10 mouse cellular contexts compared by ENCODE assay signal in the genomic region with DNA sequence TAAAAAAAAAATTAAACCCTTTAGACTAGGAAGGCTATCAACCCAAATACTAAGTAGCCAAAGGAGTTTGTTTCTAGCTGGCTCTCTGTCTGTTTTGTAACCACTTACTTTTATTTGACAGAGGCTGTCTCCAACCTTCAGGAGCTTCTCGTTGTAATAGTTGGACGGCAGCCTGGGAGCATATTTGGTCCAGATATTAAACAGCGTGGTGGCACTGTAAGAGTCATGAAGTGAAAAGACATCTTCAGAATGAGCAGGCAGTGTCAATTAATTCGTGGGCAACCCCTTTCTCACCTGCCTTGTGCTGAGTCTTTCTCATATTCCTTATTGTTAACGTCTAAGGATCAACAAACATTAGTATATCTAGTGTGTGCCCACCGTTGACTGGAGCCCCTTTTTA. TPM values are rescaled to one million over a fixed set of nuclear protein-coding genes. Genes with fewer than 3 reads are reported as not detected.
DNase-seq lines count a peak whose midpoint lies in the region; ATAC-seq and TF ChIP-seq lines count a peak whose summit lies in the region.
"Had no signal": no experiment of that assay in that cellular context is flagged by ENCODE, and none has a peak within 500 bp of the region (broad histone marks: within the 10 kb centered on the region; RNA-seq: fewer than 3 reads in every experiment).

No protein-coding gene starts in this region.

- DNase-seq in heart, embryonic 10.5 days (ENCODE audit: low spot score): no peak
- DNase-seq in heart, postnatal 4 days: no peak
- DNase-seq in left cerebral cortex, adult 2 months (ENCODE audit: extremely low spot score in 1 of 2, low spot score in 2 of 2): no peak
- DNase-seq in left cerebral cortex, adult 11 months (ENCODE audit: low spot score): no peak
- DNase-seq in cerebellum, adult 9-10 months: no peak
- DNase-seq in midbrain, embryonic 14.5 days: no peak
- DNase-seq: B cell, adult 2 months; right cerebral cortex, postnatal 14 days had no signal

- no peak for TF ChIP-seq POLR2A in bone marrow, adult 2 months (IDR thresholded peaks at IDR 0.05; ENCODE audit: borderline replicate concordance, control insufficient read depth, low read depth, low read length)

- H3K36me3 ChIP-seq in heart, embryonic 10.5 days: no peaks in the 10 kb centered on the region
- H3K36me3 ChIP-seq in liver, embryonic 15.5 days (replicated peaks): no peaks in the 10 kb centered on the region
- no peaks in the 10 kb centered on the region for H3K36me3 ChIP-seq in midbrain, embryonic 14.5 days (ENCODE audit: control insufficient read depth, insufficient read depth, low read length)

- peak overlapping the region; percentile 76; the same call in 1 of the 2 replicates for H3K27ac ChIP-seq in heart, embryonic 10.5 days
- peak overlapping the region; percentile 92 for H3K27ac ChIP-seq in left cerebral cortex, adult 2 months
- peak overlapping the region; percentile 12; the same call in 1 of the 2 replicates for H3K27ac ChIP-seq in bone marrow, adult 2 months (ENCODE audit: control insufficient read depth, insufficient read depth, low read depth, low read length, poor library complexity)
- peak overlapping the region; percentile 79 for H3K27ac ChIP-seq in liver, embryonic 15.5 days (replicated peaks)
- no peak overlapping the region for H3K27ac ChIP-seq in midbrain, embryonic 14.5 days (replicated peaks; ENCODE audit: low read depth, low read length)

- H3K9me3 ChIP-seq in heart, embryonic 10.5 days: no peaks in the 10 kb centered on the region
- H3K9me3 ChIP-seq in liver, embryonic 15.5 days (replicated peaks): no peaks in the 10 kb centered on the region
- H3K9me3 ChIP-seq in midbrain, embryonic 14.5 days (ENCODE audit: control insufficient read depth, low read length): no peaks in the 10 kb centered on the region

- WGBS in heart, embryonic 10.5 days: 76% methylated on average over 6 of the region's 6 CpGs
- 29% methylated on average over 6 of the region's 6 CpGs for WGBS in bone marrow, adult 2 months
- WGBS in liver, embryonic 15.5 days (ENCODE audit: insufficient replicate concordance): 30% methylated on average over 6 of the region's 6 CpGs
- WGBS in midbrain, embryonic 14.5 days: 86% methylated on average over 6 of the region's 6 CpGs

- H3K27me3 ChIP-seq in heart, embryonic 10.5 days (ENCODE audit: insufficient read depth, poor library complexity, severe bottlenecking): no peaks in the 10 kb centered on the region
- H3K27me3 ChIP-seq in liver, embryonic 15.5 days: no peaks in the 10 kb centered on the region
- no peaks in the 10 kb centered on the region for H3K27me3 ChIP-seq in midbrain, embryonic 14.5 days (ENCODE audit: control insufficient read depth, insufficient read depth, low read length)

- H3K9ac ChIP-seq in liver, embryonic 15.5 days: peak overlapping the region; percentile 35; the same call in 1 of the 2 replicates
- no peak overlapping the region for H3K9ac ChIP-seq in midbrain, embryonic 14.5 days (replicated peaks; ENCODE audit: low read length)

- ATAC-seq in liver, embryonic 15.5 days (ENCODE audit: insufficient read depth): no peak
- ATAC-seq in midbrain, embryonic 14.5 days (ENCODE audit: low FRiP score, low TSS enrichment): no peak

- TF ChIP-seq CTCF in left cerebral cortex, adult 2 months (IDR thresholded peaks at IDR 0.05): no peak
- TF ChIP-seq CTCF in bone marrow, adult 2 months (IDR thresholded peaks at IDR 0.05; ENCODE audit: control insufficient read depth, insufficient read depth, low read length): no peak

- peak overlapping the region; percentile 64 for H3K4me2 ChIP-seq in liver, embryonic 15.5 days
- no peak overlapping the region for H3K4me2 ChIP-seq in midbrain, embryonic 14.5 days (ENCODE audit: low read length)

- intact Hi-C loops in left cerebral cortex, adult 2 months (cut with DNase I): loop anchor here (10.0 kb wide), 1 partner anchor 205 kb away; no protein-coding TSS in a partner anchor

- H3K4me3 ChIP-seq in heart, embryonic 10.5 days: no peak overlapping the region
- no peak overlapping the region for H3K4me3 ChIP-seq in left cerebral cortex, adult 2 months
- H3K4me3 ChIP-seq in bone marrow, adult 2 months (replicated peaks; ENCODE audit: control insufficient read depth, low read depth, low read length): no peak overlapping the region
- H3K4me3 ChIP-seq in liver, embryonic 15.5 days (replicated peaks): no peak overlapping the region
- H3K4me3 ChIP-seq in midbrain, embryonic 14.5 days (replicated peaks; ENCODE audit: low read depth, low read length): no peak overlapping the region

- peaks cover 9% of the 10 kb centered on the region for H3K4me1 ChIP-seq in heart, embryonic 10.5 days
- peaks cover 3% of the 10 kb centered on the region for H3K4me1 ChIP-seq in bone marrow, adult 2 months (ENCODE audit: control insufficient read depth, insufficient read depth, low read length)
- H3K4me1 ChIP-seq in liver, embryonic 15.5 days (replicated peaks): peaks cover 42% of the 10 kb centered on the region
- no peaks in the 10 kb centered on the region for H3K4me1 ChIP-seq in midbrain, embryonic 14.5 days (ENCODE audit: control insufficient read depth, insufficient read depth, low read length)

RNA-seq across cellular contexts. Expression of a gene that starts 11.7 kb away (rescaled TPM):
- polyA plus RNA-seq in heart, embryonic 10.5 days (2016; fragmentation: Nextera tagmentation; extraction: Ambion mirVana): 0.11 and 0.23 TPM in 2 replicates
- under 1 TPM; 0.45 to 0.79 TPM for total RNA-seq in heart, postnatal 4 days (2021)
- 10 to 100 TPM; 21.4 to 23.4 TPM for total RNA-seq in left cerebral cortex, adult 2 months (2021)
- 1.8 TPM in 1 of 2 replicates, not detected in the other for polyA plus RNA-seq in bone marrow, adult 2 months (2011; ENCODE audit: insufficient read depth, insufficient read length, low replicate concordance, missing spikeins)
- 0.18 and 0.36 TPM in 2 replicates for polyA plus RNA-seq in liver, embryonic 15.5 days (2015; fragmentation: Nextera tagmentation; extraction: Ambion mirVana)
- polyA plus RNA-seq in midbrain, embryonic 14.5 days (2014; fragmentation: Nextera tagmentation; extraction: Ambion mirVana): 2.7 TPM in 2 replicates
